Mouse (Mus musculus) megakaryocyte, embryonic 14.5 days (primary cell): ENCODE data around the gene Prdm11.

Experiments used
- FLI1 ChIP-seq: IDR thresholded peaks from 2 replicates; pipeline ENCODE4 v1.6.1; 2012; ENCODE audit warnings: low read length, inconsistent platforms, mixed read lengths
- GATA1 ChIP-seq: IDR thresholded peaks from 3 replicates; pipeline ENCODE4 v1.6.1; 2012; ENCODE audit warnings: mixed read lengths, low read length, inconsistent platforms, borderline replicate concordance

GRCm38 (mm10) chr2:93085291-93086027 lies 39.5 kb upstream of the Prdm11 start:
- TF ChIP-seq GATA1, result no peak
- TF ChIP-seq FLI1, result no peak
